Mouse (Mus musculus): ENCODE measurements at regions not wholly inside any gene's neighbourhood (a gene's known extent, or its start where the extent isn't known, plus 50 kb on each side); places are given as distances from the start of the nearest gene placed in this dataset.

DNA sequence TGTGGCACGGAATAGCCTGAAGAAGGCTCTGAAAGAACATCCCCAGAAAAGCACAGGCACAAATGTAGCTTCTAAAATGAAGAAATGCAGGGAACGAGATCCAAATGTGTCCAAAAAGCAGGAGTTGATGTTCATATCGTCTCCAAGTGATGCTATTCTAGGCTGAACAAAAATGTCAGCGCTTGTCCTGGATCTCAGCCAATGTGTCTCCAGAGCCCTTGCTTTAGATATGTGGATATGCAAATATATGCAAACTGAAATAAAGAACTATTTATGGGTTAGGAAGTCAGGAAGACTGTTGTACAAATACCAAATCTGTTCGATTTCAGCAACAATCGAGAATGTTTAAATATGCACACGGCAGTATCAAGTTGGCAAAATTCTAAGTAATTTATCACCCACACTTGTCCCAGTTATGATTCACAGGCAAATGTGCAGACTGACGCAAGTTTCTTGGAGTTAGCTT lies 320.4 kb downstream of the Synb start:
- no peak overlapping the region for H3K9ac ChIP-seq (ENCODE audit: low read depth, low read length)
- ATAC-seq (replicated peaks; ENCODE audit: low FRiP score) = no peak
- no peaks in the 10 kb centered on the region for H3K36me3 ChIP-seq (ENCODE audit: control insufficient read depth, insufficient read depth, low read length)
- no peak for DNase-seq (ENCODE audit: low spot score)
- H3K27me3 ChIP-seq (replicated peaks; ENCODE audit: control insufficient read depth, insufficient read depth, low read length) = no peaks in the 10 kb centered on the region
- no peaks in the 10 kb centered on the region for H3K4me1 ChIP-seq (replicated peaks; ENCODE audit: control insufficient read depth, insufficient read depth, low read length)
- 79% methylated on average over 8 of the region's 8 CpGs for WGBS
- H3K27ac ChIP-seq (ENCODE audit: low read depth, low read length) = no peak overlapping the region
- no peak overlapping the region for H3K4me2 ChIP-seq
- H3K9me3 ChIP-seq (ENCODE audit: control insufficient read depth, low read length) = no peaks in the 10 kb centered on the region
- H3K4me3 ChIP-seq (ENCODE audit: low read depth, low read length) = no peak overlapping the region

DNA sequence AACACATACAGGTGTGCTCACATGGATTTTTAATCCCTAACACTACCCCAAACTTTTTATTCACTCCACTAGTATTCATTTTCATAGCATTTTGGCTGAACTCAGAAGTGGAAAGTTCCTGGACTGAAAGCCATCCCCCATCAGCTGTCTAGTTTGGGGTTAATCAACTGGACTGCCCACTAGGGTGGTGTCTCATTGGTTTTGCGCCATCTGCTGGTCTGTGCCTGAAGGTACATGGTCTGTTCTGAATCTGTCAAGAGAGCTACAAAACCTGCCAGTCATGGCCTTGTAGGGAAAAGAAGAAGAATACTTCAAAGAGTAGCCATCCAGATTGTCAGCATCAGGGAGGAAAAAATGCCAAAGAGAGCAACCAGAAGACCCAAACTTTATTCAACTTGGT lies 327.3 kb downstream of the Synb start:
- Histone ChIP-seq H3K4me2 (no peak overlapping the region), H3K27ac (ENCODE audit: low read depth, low read length) (no peak overlapping the region), H3K9ac (ENCODE audit: low read depth, low read length) (no peak overlapping the region), H3K9me3 (ENCODE audit: control insufficient read depth, low read length) (no peaks in the 10 kb centered on the region), H3K4me1 (replicated peaks; ENCODE audit: control insufficient read depth, insufficient read depth, low read length) (no peaks in the 10 kb centered on the region), H3K4me3 (ENCODE audit: low read depth, low read length) (no peak overlapping the region), H3K36me3 (ENCODE audit: control insufficient read depth, insufficient read depth, low read length) (no peaks in the 10 kb centered on the region), H3K27me3 (replicated peaks; ENCODE audit: control insufficient read depth, insufficient read depth, low read length) (no peaks in the 10 kb centered on the region)
- DNase-seq (ENCODE audit: low spot score) (peak; percentile 34), ATAC-seq (replicated peaks; ENCODE audit: low FRiP score) (no peak)
- WGBS = 6% methylated on average over 1 of the region's 1 CpGs

DNA sequence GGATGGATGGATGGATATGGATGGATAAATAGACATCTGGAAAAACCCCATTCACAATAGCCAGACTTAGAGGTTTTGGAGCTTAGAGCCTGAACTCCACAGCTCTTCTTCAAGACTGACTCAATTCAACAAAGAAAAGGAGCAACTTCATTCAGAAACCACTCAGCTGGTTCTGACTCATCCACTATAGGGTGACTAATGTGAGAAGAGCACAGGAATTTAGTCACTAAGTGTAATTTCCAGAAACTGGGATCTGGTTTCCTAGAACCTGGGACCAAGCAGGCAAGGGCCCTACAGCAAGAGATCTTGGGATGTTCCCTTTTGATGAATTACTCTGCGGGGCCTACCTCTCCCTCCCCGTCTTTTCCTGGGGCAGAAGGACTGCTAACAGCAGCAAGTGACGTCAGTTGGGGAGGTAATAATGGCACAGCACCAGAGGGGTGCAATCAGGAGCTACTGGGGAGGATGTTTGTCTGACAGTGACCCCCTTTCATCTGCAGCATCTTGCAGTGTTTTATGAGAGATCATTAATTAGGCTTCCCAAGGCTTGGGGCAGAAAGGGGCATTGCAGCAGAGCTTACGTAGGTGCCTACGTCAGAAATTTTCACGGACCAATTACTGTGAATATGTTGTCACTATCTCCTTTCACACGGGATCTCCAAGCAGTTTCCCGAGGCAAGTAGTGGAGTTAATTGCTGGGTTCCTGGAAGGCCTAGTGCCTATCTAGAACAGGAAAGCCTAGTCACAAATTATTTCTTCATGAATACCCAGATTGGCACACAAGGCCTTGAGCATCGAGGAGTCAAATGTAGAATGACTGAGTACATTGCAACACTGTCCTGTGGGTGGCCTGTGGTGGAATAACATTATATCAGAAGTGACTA lies 339.3 kb downstream of the Synb start:
- Histone ChIP-seq H3K27me3 (replicated peaks; ENCODE audit: control insufficient read depth, insufficient read depth, low read length) (no peaks in the 10 kb centered on the region), H3K9me3 (ENCODE audit: control insufficient read depth, low read length) (no peaks in the 10 kb centered on the region), H3K4me2 (no peak overlapping the region), H3K36me3 (ENCODE audit: control insufficient read depth, insufficient read depth, low read length) (no peaks in the 10 kb centered on the region), H3K4me1 (replicated peaks; ENCODE audit: control insufficient read depth, insufficient read depth, low read length) (no peaks in the 10 kb centered on the region), H3K4me3 (ENCODE audit: low read depth, low read length) (no peak overlapping the region), H3K9ac (ENCODE audit: low read depth, low read length) (no peak overlapping the region), H3K27ac (ENCODE audit: low read depth, low read length) (no peak overlapping the region)
- ATAC-seq (replicated peaks; ENCODE audit: low FRiP score) (no peak), DNase-seq (ENCODE audit: low spot score) (no peak)
- 74% methylated on average over 9 of the region's 9 CpGs for WGBS

DNA sequence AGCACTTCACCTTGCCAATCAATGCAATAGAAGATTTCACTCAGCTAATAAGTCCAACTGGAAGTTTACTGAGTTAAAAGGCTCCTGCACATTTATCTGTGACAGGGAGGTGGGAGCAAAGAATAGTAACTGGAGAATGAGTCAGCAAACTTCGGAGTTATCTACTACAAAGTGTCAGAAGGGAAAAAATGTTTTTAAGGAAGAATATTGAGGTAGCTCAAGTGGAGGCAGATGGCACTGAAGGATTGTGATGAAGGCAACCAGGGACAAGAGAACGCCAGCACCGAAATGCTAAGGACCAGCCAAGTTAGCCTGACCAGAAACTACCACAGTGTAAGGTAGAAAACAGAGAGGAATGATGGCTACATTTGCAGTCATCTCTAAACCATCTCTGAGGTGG lies 348.2 kb downstream of the Synb start:
- no peaks in the 10 kb centered on the region for H3K27me3 ChIP-seq (replicated peaks; ENCODE audit: control insufficient read depth, insufficient read depth, low read length)
- no peak overlapping the region for H3K4me2 ChIP-seq
- H3K4me1 ChIP-seq (replicated peaks; ENCODE audit: control insufficient read depth, insufficient read depth, low read length) = no peaks in the 10 kb centered on the region
- no peak for ATAC-seq (replicated peaks; ENCODE audit: low FRiP score)
- no peak overlapping the region for H3K27ac ChIP-seq (ENCODE audit: low read depth, low read length)
- H3K36me3 ChIP-seq (ENCODE audit: control insufficient read depth, insufficient read depth, low read length) = no peaks in the 10 kb centered on the region
- no peak overlapping the region for H3K4me3 ChIP-seq (ENCODE audit: low read depth, low read length)
- WGBS = 71% methylated on average over 3 of the region's 3 CpGs
- no peaks in the 10 kb centered on the region for H3K9me3 ChIP-seq (ENCODE audit: control insufficient read depth, low read length)
- no peak overlapping the region for H3K9ac ChIP-seq (ENCODE audit: low read depth, low read length)
- DNase-seq (ENCODE audit: low spot score) = no peak

DNA sequence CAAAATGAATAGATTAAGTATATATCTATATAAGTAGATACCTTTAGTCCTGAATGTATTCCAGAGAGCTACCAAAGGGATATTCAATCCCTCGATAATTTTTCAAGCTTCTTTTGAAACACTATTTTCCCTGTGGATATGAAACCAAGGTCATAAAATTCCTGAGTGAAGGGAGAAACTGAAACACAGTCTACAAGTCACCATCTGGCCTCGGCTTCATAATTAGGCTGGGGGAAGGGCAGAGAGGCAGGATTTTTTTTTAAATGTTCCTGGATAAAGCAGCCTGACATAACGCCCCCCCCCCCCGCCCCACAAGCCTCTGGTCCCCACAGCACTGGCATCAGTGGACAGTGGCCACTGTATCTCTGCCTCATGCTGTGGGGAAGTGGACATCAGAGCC lies 348.7 kb downstream of the Synb start:
- no peak overlapping the region for H3K4me2 ChIP-seq
- 63% methylated on average over 4 of the region's 4 CpGs for WGBS
- H3K36me3 ChIP-seq (ENCODE audit: control insufficient read depth, insufficient read depth, low read length) = no peaks in the 10 kb centered on the region
- DNase-seq (ENCODE audit: low spot score) (no peak), ATAC-seq (replicated peaks; ENCODE audit: low FRiP score) (no peak)
- H3K4me3 ChIP-seq (ENCODE audit: low read depth, low read length) = no peak overlapping the region
- no peaks in the 10 kb centered on the region for H3K9me3 ChIP-seq (ENCODE audit: control insufficient read depth, low read length)
- H3K27me3 ChIP-seq (replicated peaks; ENCODE audit: control insufficient read depth, insufficient read depth, low read length) = no peaks in the 10 kb centered on the region
- no peak overlapping the region for H3K9ac ChIP-seq (ENCODE audit: low read depth, low read length)
- H3K27ac ChIP-seq (ENCODE audit: low read depth, low read length) = no peak overlapping the region
- H3K4me1 ChIP-seq (replicated peaks; ENCODE audit: control insufficient read depth, insufficient read depth, low read length) = no peaks in the 10 kb centered on the region

DNA sequence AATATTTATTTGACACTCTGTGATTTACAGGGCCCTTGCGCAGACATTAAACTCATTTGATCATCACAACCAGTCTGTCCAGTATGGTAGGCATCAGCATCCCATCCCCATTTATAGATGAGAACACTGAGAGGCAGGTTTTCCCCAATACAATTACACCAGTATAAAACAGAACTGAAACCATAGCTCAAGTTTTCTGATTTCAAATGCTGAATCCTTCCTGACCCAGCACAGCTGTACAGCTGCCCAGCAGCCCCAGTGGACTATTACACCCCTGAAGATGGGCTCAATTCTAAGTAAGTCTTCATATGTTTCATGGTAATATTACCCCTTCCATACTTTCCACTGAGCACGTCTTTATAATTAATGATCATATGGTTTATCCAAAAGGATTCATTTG lies 352.3 kb downstream of the Synb start:
- no peak for DNase-seq (ENCODE audit: low spot score)
- H3K4me2 ChIP-seq = no peak overlapping the region
- no peak overlapping the region for H3K4me3 ChIP-seq (ENCODE audit: low read depth, low read length)
- 88% methylated on average over 2 of the region's 2 CpGs for WGBS
- no peak overlapping the region for H3K27ac ChIP-seq (ENCODE audit: low read depth, low read length)
- H3K36me3 ChIP-seq (ENCODE audit: control insufficient read depth, insufficient read depth, low read length) = no peaks in the 10 kb centered on the region
- H3K9ac ChIP-seq (ENCODE audit: low read depth, low read length) = no peak overlapping the region
- H3K9me3 ChIP-seq (ENCODE audit: control insufficient read depth, low read length) = no peaks in the 10 kb centered on the region
- H3K27me3 ChIP-seq (replicated peaks; ENCODE audit: control insufficient read depth, insufficient read depth, low read length) = no peaks in the 10 kb centered on the region
- ATAC-seq (replicated peaks; ENCODE audit: low FRiP score) = no peak
- H3K4me1 ChIP-seq (replicated peaks; ENCODE audit: control insufficient read depth, insufficient read depth, low read length) = no peaks in the 10 kb centered on the region

DNA sequence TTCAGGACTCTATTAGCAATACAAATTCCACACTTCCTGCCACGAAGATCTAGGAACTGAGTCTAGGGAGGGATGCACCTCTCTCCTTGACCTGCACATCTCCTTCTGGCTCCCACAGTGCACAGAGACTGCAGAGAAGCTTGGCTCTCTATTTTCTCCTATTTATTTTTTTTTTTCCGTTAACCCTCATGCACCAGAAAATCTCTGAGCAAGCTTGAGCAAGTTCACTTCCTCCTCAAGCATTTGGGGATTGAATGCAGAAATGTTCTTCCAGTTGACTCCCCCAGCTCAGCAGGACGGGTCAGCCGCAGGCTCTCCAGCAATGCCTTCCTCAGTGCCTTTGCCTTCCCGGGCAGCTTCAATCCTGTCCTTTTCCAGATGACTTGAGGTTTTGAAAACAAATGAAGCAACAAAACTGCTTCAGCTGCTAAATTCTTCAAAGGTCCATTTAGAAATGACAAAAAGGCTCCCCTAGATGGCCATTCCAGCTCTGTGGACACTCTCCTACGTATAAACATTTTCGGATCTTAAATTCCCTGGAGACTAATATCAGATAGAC lies 352.9 kb downstream of the Synb start:
- Histone ChIP-seq H3K4me2 (no peak overlapping the region), H3K4me1 (replicated peaks; ENCODE audit: control insufficient read depth, insufficient read depth, low read length) (no peaks in the 10 kb centered on the region), H3K4me3 (ENCODE audit: low read depth, low read length) (no peak overlapping the region), H3K27me3 (replicated peaks; ENCODE audit: control insufficient read depth, insufficient read depth, low read length) (no peaks in the 10 kb centered on the region), H3K27ac (ENCODE audit: low read depth, low read length) (no peak overlapping the region), H3K9ac (ENCODE audit: low read depth, low read length) (no peak overlapping the region), H3K9me3 (ENCODE audit: control insufficient read depth, low read length) (no peaks in the 10 kb centered on the region), H3K36me3 (ENCODE audit: control insufficient read depth, insufficient read depth, low read length) (no peaks in the 10 kb centered on the region)
- ATAC-seq (replicated peaks; ENCODE audit: low FRiP score) (no peak), DNase-seq (ENCODE audit: low spot score) (no peak)
- 67% methylated on average over 7 of the region's 7 CpGs for WGBS

DNA sequence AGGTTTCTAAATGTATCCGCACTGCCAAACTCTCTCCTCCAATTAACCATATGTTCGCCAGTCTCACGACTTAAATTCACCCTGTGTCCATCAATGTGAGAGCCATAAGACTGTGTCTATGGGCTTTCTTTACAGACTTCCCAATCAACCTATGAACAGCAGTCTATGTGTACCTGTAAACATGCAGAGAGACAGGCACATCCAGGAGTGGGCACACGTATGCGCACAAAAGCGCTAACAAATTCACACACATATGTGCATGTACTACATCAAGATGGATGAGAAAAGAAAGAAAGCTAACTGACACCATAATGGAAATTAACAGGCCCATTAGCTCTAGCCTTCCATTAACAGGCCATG lies 358.8 kb downstream of the Synb start:
- H3K27ac ChIP-seq (ENCODE audit: low read depth, low read length) = no peak overlapping the region
- no peak overlapping the region for H3K4me2 ChIP-seq
- ATAC-seq (replicated peaks; ENCODE audit: low FRiP score) (no peak), DNase-seq (ENCODE audit: low spot score) (no peak)
- H3K9me3 ChIP-seq (ENCODE audit: control insufficient read depth, low read length) = no peaks in the 10 kb centered on the region
- 76% methylated on average over 6 of the region's 6 CpGs for WGBS
- H3K4me1 ChIP-seq (replicated peaks; ENCODE audit: control insufficient read depth, insufficient read depth, low read length) = no peaks in the 10 kb centered on the region
- no peaks in the 10 kb centered on the region for H3K27me3 ChIP-seq (replicated peaks; ENCODE audit: control insufficient read depth, insufficient read depth, low read length)
- no peaks in the 10 kb centered on the region for H3K36me3 ChIP-seq (ENCODE audit: control insufficient read depth, insufficient read depth, low read length)
- no peak overlapping the region for H3K9ac ChIP-seq (ENCODE audit: low read depth, low read length)
- no peak overlapping the region for H3K4me3 ChIP-seq (ENCODE audit: low read depth, low read length)
